Mouse (Mus musculus): ENCODE measurements around the gene Olfr64. TPM values are rescaled to one million over a fixed set of nuclear protein-coding genes. Genes with fewer than 3 reads are reported as not detected.

Gene Olfr64
- total RNA-seq, 2 experiments from 2014 or later: not detected

Other genes starting within 250 kb of the Olfr64 start
- gene Olfr623, start 230.8 kb downstream of the Olfr64 start, total RNA-seq (2021): not detected
- gene Olfr624, start 223.3 kb downstream of the Olfr64 start, total RNA-seq (2021): not detected
- gene Olfr625-ps1, start 211.8 kb downstream of the Olfr64 start, total RNA-seq (2021): not detected
- gene Olfr243, start 179.8 kb downstream of the Olfr64 start, total RNA-seq (2021): not detected
- not detected for gene Olfr628, start 164.1 kb downstream of the Olfr64 start, total RNA-seq (2021)
- not detected for gene Olfr629, start 149.5 kb downstream of the Olfr64 start, total RNA-seq (2021)
- gene Olfr630, start 137.2 kb downstream of the Olfr64 start, total RNA-seq (2021): not detected
- not detected for gene Olfr69, start 122.9 kb downstream of the Olfr64 start, total RNA-seq (2021)
- not detected for gene Olfr68, start 114.8 kb downstream of the Olfr64 start, total RNA-seq (2021)
- not detected for gene Olfr67, start 102.7 kb downstream of the Olfr64 start, total RNA-seq (2021)
- gene Hbb-bt, start 80.5 kb downstream of the Olfr64 start, total RNA-seq (2021): 100 to 1,000 TPM; 105 to 167 TPM
- gene Hbb-bs, start 66.4 kb downstream of the Olfr64 start, total RNA-seq (2021): 1,000 to 10,000 TPM in 1 of 2 experiments, 100 to 1,000 TPM in 1; 926 to 1,441 TPM
- gene Hbb-bh2, start 54.0 kb downstream of the Olfr64 start, total RNA-seq (2021): not detected
- gene Hbb-bh1, start 51.3 kb downstream of the Olfr64 start, total RNA-seq (2021): not detected
- gene Hbb-y, start 41.3 kb downstream of the Olfr64 start, total RNA-seq (2021): not detected
- not detected for gene Olfr66, start 8.2 kb downstream of the Olfr64 start, total RNA-seq (2021)
- gene Olfr65, start 9.0 kb upstream of the Olfr64 start, total RNA-seq (2021): not detected
- not detected for gene Olfr631, start 34.3 kb upstream of the Olfr64 start, total RNA-seq (2021)
- gene Olfr632, start 39.9 kb upstream of the Olfr64 start, total RNA-seq (2021): not detected
- gene Olfr633, start 50.0 kb upstream of the Olfr64 start, total RNA-seq (2021): not detected
- not detected for gene Olfr635, start 76.7 kb upstream of the Olfr64 start, total RNA-seq (2021)
- not detected for gene Olfr638, start 104.3 kb upstream of the Olfr64 start, total RNA-seq (2021)
- under 1 TPM; 0.02 to 0.05 TPM for gene Olfr639, start 122.8 kb upstream of the Olfr64 start, total RNA-seq (2021)
- gene Olfr640, start 131.1 kb upstream of the Olfr64 start, total RNA-seq (2021): not detected
- not detected for gene Olfr641, start 141.0 kb upstream of the Olfr64 start, total RNA-seq (2021)
- gene Olfr642, start 158.2 kb upstream of the Olfr64 start, total RNA-seq (2021): not detected
- gene 4930516K23Rik, start 167.0 kb upstream of the Olfr64 start, total RNA-seq (2021): not detected
- gene Olfr644, start 177.4 kb upstream of the Olfr64 start, total RNA-seq (2021): not detected
- not detected for gene Olfr645, start 191.0 kb upstream of the Olfr64 start, total RNA-seq (2021)
- not detected for gene Olfr646, start 210.4 kb upstream of the Olfr64 start, total RNA-seq (2021)
- not detected for gene Ubqln5, start 235.3 kb upstream of the Olfr64 start, total RNA-seq (2021)
- not detected for gene Olfr643, start 242.9 kb upstream of the Olfr64 start, total RNA-seq (2021)
- gene Ubqln3, start 248.8 kb upstream of the Olfr64 start, total RNA-seq (2021): not detected

All from gastrocnemius, postnatal 10 days (tissue).